Mouse (Mus musculus) frontal cortex, adult 2 months (tissue): ENCODE results near the gene Iqsec3. TPM values are rescaled to one million over a fixed set of nuclear protein-coding genes. Genes with fewer than 3 reads are reported as not detected.

Source experiments
- DNase-seq, 2 experiments: peaks; one replicate each; pipeline ENCODE4 v3.0.0; 2022; ENCODE audit warnings: low spot score in 1 of 2; ENCODE audit errors: extremely low spot score in 1 of 2
- polyA plus RNA-seq: library from polyadenylated mRNA; depleted of rRNA; stranded (reverse); fragments of >200 nt; gene quantifications from 2 replicates; pipeline ENCODE4 v1.2.3, GENCODE M21; 2012

The Iqsec3 gene
- polyA plus RNA-seq, 1 experiment: 105 TPM

DNA sequence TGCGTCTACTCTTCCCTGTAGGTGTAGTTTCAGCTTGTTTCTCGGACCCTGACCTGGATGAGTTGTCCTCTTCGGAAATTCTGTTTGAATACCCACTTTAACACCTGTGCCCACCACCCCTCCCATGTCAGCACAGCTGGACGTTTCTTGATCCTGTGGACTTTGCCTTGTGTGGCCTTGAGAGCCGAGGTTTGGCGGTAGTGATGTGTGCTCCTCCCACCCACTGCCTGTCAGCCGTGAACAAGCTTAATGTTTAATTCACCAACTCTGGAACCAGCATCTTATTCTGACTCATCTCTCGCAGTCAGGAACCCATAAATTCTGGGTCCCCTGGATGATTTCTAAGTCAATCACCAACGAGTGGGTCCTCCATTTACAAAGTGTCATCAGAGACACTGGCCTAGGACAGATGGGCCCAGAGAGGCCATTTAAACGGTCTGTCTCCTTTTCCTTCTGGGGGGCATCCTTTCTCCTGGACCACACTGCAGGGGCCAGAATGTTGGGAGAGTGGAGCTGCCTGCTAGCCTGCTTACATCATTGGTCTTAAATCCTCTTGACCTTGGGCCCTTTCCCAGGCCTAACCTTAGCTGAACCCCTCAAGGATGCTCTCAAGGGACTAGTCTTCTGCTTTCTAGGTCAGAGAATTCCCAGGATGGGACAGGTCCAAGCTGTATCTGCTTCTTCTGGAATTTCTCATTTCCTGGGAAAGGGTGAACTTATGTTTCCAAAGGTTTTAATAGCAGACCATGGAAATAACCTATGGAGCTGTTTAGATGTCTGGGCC, 102.1 kb downstream of the Iqsec3 start:
- peak in 1 of 2 experiments; percentile 56 for DNase-seq

DNA sequence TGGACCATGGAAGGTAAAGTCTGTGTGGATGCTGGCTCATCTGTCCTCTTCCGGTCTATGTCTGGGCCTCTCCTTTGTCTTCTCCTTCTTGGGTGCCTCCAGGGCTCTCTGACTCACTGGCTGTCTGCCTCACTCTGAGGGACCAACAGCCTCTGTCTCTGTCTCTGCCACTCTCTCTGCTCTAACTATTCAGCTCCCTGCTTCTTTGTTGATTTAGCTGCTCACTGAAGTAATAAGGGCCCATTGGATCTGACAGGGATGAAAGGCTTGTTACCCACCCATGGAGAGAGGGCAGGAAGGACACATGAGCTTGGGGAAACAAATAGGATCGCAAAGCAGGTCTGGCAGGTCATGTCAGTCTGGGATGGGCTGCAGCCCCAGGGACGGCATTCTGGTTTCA, 106.4 kb downstream of the Iqsec3 start:
- DNase-seq: no peak

GRCm38 (mm10) chr6:121366537-121366936, 106.9 kb downstream of the Iqsec3 start:
- peak in 1 of 2 experiments; percentile 39 for DNase-seq

- no peak for DNase-seq
Observed at GRCm38 (mm10) chr6:121363956-121364355, 109.5 kb downstream of the Iqsec3 start.

DNA sequence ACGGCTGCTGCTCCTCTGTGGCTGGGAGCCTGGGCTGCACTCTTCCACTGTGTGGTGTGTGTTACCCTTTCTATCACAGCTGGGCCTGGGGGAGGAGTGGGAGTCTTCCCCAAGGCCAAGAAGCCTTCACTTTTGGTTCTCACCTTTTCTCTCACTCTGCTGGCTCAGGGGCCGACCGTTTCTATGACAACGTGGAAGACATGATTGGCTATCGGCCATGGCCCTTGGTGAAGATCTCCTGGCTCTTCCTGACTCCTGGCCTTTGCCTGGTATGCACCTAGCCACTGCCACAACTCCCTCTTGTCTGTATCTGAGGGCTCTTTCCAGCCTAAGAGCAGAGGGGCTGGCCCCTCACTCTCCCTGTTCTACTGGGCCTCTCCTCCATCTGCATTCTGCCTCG, 110.4 kb downstream of the Iqsec3 start:
- DNase-seq: no peak

- no peak for DNase-seq
Observed at GRCm38 (mm10) chr6:121357232-121357631, 116.2 kb downstream of the Iqsec3 start.

GRCm38 (mm10) chr6:121356041-121356440, 117.4 kb downstream of the Iqsec3 start:
- DNase-seq: no peak

GRCm38 (mm10) chr6:121352276-121352675, 121.2 kb downstream of the Iqsec3 start:
- DNase-seq: no peak

- DNase-seq: no peak
Observed at GRCm38 (mm10) chr6:121346428-121346827, 127.0 kb downstream of the Iqsec3 start.

GRCm38 (mm10) chr6:121344329-121344728, 129.1 kb downstream of the Iqsec3 start:
- DNase-seq: no peak

DNA sequence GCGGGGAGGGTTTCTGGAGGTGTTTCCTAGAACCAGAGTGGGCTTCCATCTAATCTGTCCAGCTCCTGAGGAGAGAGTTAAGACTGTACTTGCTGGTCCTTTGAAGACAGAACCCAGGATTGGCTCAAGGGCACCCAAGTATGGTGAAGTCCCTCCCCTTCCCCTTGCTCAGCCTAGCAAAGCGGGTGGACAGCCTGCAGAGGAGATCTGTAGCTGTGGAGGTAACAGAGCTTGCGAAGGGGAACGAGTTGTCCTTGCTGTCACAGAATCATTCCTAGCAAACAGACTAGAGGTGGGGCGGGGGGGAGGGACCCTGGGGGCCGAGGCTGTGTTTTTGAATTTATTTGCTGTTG, 129.7 kb downstream of the Iqsec3 start:
- DNase-seq: no peak

GRCm38 (mm10) chr6:121343026-121343770, 130.3 kb downstream of the Iqsec3 start, which contains the start of gene Slc6a12:
Gene Slc6a12, plus strand, starts transcription at chr6:121343076.
- DNase-seq: no peak

- no peak for DNase-seq
Observed at GRCm38 (mm10) chr6:121341650-121342049, 131.8 kb downstream of the Iqsec3 start.

GRCm38 (mm10) chr6:121338519-121338896, 135.0 kb downstream of the Iqsec3 start:
- no peak for DNase-seq

GRCm38 (mm10) chr6:121337770-121338518, 135.5 kb downstream of the Iqsec3 start:
- peak; percentile 77 to 93 for DNase-seq

GRCm38 (mm10) chr6:121337229-121337628, 136.2 kb downstream of the Iqsec3 start:
- DNase-seq: no peak

- DNase-seq: no peak
Observed at GRCm38 (mm10) chr6:121336558-121336957, 136.9 kb downstream of the Iqsec3 start.

DNA sequence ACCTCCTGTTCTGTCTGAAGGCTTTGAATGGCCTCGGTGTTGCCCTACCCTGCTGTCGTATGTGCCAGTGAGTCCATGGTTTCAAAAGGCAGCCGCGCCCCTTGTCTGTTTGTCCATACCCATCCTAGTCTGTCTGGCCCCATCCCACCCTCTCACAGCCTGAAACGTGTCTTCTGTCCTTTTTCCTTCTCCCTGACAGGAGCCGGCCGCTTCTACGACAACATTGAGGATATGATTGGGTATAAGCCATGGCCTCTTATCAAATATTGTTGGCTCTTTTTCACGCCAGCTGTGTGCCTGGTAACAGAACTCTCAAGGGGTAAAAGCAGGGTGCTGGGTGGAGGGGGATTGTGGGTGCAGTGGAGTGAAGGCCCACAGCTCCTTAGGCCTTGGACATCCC, 137.6 kb downstream of the Iqsec3 start:
- DNase-seq: no peak

DNA sequence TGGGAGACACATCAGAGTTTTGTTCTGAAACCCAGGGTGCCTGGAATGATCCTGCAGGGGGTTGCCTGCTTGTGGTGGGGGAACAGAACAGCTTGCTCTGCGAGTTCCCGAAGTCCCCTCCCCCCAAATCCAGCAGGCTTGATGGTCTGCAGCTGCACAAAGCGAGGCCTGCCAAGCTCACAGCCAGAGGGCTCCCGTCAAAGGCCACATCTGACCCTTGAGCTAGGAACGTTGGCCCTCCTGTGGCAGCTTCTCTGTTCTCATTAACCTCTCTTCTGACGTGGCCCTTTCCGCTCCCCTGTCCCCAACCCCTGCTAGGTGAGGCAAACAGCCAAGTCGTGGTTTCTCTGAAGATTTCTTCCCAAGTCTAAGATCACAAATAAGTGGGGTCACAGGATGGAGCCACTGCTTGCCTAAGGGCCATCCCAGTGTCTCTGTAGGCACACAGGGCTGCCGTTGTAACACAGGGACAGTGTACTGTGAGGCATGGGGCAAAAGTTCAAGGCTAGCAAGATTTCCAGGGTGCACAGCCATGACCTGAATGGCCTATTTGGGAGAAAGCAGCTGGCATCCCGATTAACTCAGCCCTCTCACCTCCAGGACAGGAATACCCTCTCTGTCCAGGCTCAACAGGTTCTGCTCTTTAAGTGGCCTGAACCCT, 143.5 kb downstream of the Iqsec3 start:
- DNase-seq: no peak

- DNase-seq: no peak
Observed at GRCm38 (mm10) chr6:121328417-121328884, 145.0 kb downstream of the Iqsec3 start.
